Mouse (Mus musculus) cortical plate, adult 2 months (tissue): ENCODE measurements around the gene Uba1. TPM values are rescaled to one million over a fixed set of nuclear protein-coding genes. Genes with fewer than 3 reads are reported as not detected.
A peak's percentile ranks its signal among the peaks of the same experiment; 100 is the strongest.

Experiments used
- H3K27ac ChIP-seq: fragments of 200-500 bp; 2 replicates; pipeline ENCODE4 v1.5.1; 2012; ENCODE audit warnings: low read length, control low read depth, inconsistent platforms; ENCODE audit not compliant: insufficient read depth
- H3K4me1 ChIP-seq: fragments of 200-500 bp; 2 replicates; pipeline ENCODE4 v1.6.1; 2011; ENCODE audit warnings: low read length; ENCODE audit not compliant: control insufficient read depth, insufficient read depth
- H3K4me3 ChIP-seq: fragments of 200-500 bp; 2 replicates; pipeline ENCODE4 v1.5.1; 2011; ENCODE audit warnings: mild to moderate bottlenecking, low read length, control low read depth; ENCODE audit not compliant: insufficient read depth
- CTCF ChIP-seq: fragments of 200-500 bp; IDR thresholded peaks from 2 replicates; pipeline ENCODE4 v1.5.1; 2011; ENCODE audit warnings: mild to moderate bottlenecking, control low read depth, low read length; ENCODE audit not compliant: insufficient read depth; ENCODE audit errors: extremely low read depth
- POLR2A ChIP-seq: fragments of 200-500 bp; IDR thresholded peaks from 2 replicates; pipeline ENCODE4 v1.6.1; 2011; ENCODE audit warnings: mild to moderate bottlenecking, low read length, control low read depth; ENCODE audit not compliant: insufficient read depth; ENCODE audit errors: extremely low read depth
- polyA plus RNA-seq: library from polyadenylated mRNA; depleted of rRNA; stranded (reverse); fragments of >200 nt; gene quantifications from 2 replicates; pipeline ENCODE4 v1.2.3, GENCODE M21; 2012

Uba1 gene
- polyA plus RNA-seq, 1 experiment: 254 TPM

DNA sequence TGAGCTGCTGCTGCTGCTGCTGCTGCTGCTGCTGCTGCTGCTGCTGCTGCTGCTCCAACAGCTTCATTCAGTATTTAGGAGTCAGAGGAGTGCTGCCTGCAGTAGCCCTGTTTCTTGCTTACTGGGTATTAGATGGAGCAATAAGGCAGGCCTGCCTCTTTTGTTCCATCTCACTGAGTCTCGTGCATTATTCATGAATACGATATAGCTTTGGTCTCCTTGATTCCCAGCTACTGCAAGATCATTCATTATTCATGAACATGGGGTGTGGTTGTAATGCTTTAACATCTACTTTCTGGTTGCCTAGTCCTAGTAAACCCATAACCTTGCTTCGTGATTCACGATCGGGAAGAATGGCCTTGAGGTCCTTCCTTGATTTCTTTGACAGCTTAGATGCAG is 4.2 kb downstream of the Uba1 start:
- Histone ChIP-seq H3K4me1 (no peaks in the 10 kb centered on the region; the same call in 1 of the 2 replicates), H3K4me3 (peak overlapping the region; percentile 91; the same call in 1 of the 2 replicates), H3K27ac (peak overlapping the region; percentile 50; the same call in 1 of the 2 replicates)
- no peak for TF ChIP-seq POLR2A
- no peak for TF ChIP-seq CTCF

DNA sequence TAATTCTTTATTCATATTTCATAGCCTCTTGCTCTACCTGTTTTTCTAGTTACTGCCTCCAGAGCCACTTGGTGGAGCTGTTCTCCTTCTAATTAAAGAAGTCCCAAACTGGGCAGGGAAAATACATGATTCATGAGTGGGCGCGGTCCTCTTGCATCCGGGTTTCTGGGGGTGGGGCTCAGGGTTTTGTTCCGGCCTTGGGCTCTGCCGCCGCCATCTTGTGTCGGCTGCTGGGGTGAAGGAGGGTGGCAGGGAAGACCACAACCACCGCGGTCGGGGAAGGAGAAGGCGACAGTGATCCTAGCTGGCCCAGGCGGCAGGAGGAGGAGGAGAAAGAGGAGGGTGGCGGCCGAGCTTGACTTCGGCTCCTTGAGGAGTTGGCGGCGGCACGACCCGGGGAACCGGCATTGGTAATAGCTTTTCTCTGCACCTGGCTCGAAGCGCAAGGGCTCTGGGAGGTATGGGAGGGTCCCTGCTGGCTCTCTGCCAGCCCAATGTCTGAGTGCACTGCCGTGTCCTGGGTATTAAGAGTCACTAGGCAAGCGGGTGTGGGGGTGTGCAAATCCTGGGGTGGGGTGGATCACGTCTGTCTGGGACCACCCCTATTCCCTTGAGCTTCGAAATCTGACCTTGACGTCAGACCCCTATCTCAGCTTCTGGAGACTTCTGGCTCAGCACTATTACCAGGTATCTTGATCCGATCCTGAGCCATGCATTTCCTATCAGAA is 4.8 kb downstream of the Uba1 start:
- Histone ChIP-seq H3K4me3 (peak overlapping the region; percentile 91), H3K4me1 (no peaks in the 10 kb centered on the region; the same call in 1 of the 2 replicates), H3K27ac (peak overlapping the region; percentile 83)
- peak; percentile 22; the same call in 1 of the 2 replicates for TF ChIP-seq CTCF
- TF ChIP-seq POLR2A: peak; percentile 51; the same call in 1 of the 2 replicates

DNA sequence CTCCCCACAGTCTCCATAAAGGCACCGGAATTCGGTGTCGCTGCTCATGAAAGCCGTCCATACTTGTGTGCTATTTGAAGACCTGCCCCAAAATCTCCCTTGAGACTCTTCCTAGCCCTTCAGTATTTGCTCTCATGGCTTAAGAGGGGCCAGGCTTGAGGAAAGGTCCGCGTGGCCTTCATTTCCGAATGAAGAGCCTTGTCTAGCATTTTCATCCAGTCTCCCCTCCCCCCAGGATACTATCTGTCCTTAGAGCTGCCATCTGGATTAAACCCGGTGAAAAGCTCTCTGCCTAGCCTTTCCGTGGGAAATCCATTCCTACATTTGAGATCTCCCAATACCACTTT is 5.3 kb downstream of the Uba1 start:
- peak overlapping the region; percentile 19 for H3K27ac ChIP-seq
- no peak for TF ChIP-seq CTCF
- TF ChIP-seq POLR2A: no peak
- H3K4me1 ChIP-seq: no peaks in the 10 kb centered on the region; the same call in 1 of the 2 replicates
- H3K4me3 ChIP-seq: peak overlapping the region; percentile 91

DNA sequence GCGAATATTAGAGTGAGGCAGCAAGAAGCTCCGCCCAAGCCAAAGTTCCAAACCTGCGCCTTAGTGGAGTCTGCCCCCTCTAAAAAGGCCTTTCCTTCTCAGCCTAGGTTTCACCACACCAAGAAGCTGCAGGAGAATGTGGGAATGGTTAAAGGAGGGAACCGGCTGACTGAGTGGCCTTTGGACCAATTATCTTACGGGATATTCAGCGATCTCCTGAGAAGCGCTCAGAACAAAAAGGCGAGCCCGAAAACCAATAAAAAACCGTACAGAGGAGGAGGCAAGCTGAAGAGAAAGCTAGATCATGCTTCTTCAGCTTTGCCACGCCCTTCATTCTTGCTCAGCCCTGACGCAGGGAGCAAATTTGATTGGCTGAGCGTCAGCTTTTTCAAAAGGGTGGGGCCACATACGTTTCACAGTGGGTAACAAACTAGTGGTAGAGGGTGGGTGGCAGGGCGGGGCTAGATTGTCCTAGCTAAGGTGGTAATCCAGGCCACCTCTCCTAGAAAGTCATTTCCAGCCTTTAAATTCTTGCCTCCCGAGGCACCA is 29.5 kb downstream of the Uba1 start, which contains the start of gene Cdk16:
TSS of gene Cdk16 (plus strand) at position 436 of the 549 bp plus-strand sequence.
- H3K27ac ChIP-seq: peak within 1 kb of the TSS; percentile 97
- H3K4me3 ChIP-seq: peak within 1 kb of the TSS; percentile 72
- H3K4me1 ChIP-seq: no peaks in the 10 kb centered on the region; the same call in 1 of the 2 replicates
- TF ChIP-seq POLR2A (peak; percentile 33; the same call in 1 of the 2 replicates), CTCF (no peak)

DNA sequence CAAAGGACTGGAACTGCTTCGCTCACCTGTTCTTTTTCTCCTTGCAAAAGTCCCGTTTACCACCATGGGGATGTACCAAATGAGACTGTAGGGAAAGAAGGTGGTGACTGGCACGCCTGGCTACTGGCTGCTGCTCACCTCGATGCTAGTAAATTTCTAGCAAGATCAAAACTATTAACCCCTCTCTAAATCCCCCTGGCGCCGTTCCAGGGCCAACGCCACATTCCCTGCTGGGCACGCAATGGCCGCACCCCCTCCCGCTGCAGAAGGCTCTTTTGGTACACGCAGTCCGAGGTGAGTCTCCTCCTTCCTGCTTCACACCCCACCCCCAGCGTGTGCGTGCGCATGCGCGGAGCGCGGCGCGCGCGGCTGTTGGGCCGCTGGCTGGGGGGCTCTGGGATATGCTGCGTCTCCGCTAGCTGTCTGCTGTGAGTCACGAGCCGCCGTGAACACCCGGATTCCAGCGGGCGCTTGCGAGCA is 30.0 kb downstream of the Uba1 start:
- Histone ChIP-seq H3K27ac (peak overlapping the region; percentile 97), H3K4me3 (peak overlapping the region; percentile 72), H3K4me1 (no peaks in the 10 kb centered on the region; the same call in 1 of the 2 replicates)
- TF ChIP-seq POLR2A (peak; percentile 66; the same call in 1 of the 2 replicates), CTCF (no peak)

DNA sequence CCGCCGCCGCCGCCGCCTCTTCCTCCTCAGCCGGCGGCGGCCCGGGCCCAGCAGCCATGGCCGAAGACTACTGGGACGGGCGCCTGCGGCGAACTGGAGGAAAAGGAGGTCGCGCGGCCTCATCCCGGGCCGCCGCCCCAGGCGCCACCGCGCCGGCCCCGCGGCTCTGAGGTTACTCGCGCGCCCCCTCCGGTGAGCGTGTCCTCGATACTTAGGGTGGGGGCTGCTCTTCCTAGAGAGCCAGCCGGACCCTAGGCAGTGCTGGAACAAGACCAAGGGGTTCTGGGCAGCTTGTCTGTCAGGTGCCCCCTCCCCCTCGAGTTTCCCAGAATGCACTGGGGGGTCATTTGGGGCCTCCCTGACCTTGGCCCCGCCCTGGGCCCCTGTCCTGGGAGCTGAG is 30.5 kb downstream of the Uba1 start:
- Histone ChIP-seq H3K4me1 (no peaks in the 10 kb centered on the region; the same call in 1 of the 2 replicates), H3K27ac (peak overlapping the region; percentile 94), H3K4me3 (peak overlapping the region; percentile 72)
- TF ChIP-seq POLR2A (no peak), CTCF (no peak)

DNA sequence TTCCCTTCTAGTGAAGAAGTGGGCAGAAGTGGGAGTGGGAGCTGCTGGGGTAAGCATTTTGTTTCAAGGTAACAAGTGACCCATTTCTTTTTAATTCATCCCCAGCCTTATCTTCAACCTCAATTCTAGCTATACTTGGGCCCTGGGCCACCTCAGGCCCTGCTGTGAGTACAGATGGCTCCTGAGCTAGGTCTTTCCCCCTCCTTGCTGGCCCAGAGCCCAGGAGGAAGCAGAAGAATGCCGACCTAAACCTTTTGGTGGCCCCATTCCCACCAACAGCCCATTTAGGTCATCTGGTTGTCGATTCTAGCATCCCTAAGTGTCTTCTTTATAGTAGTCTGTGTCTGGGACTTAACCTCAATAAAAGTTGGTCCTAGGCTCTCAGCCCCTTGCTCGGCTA is 33.4 kb downstream of the Uba1 start:
- H3K4me3 ChIP-seq: no peak overlapping the region
- H3K4me1 ChIP-seq: no peaks in the 10 kb centered on the region; the same call in 1 of the 2 replicates
- H3K27ac ChIP-seq: no peak overlapping the region
- TF ChIP-seq POLR2A (no peak), CTCF (no peak)

DNA sequence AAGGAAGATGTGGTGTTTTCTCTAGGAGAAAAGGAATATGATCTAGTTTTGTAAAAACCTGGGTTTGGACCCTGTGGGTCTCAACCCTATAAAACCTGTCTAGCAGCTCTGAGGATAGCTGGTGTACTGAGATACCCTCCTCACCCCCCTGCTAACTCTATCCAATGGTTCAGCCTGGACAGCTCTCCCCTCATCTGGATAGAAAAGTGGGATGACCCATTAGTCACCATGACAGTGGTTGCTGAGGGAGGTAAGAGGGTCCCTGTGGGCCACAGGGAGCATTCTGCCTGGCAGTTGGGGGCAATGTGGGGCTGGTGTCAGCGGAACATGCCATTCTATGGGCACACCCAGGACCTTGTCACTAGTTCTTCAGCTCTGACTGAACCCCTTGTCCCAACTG is 34.5 kb downstream of the Uba1 start:
- Histone ChIP-seq H3K4me1 (no peaks in the 10 kb centered on the region; the same call in 1 of the 2 replicates), H3K4me3 (no peak overlapping the region), H3K27ac (no peak overlapping the region)
- no peak for TF ChIP-seq POLR2A
- no peak for TF ChIP-seq CTCF

DNA sequence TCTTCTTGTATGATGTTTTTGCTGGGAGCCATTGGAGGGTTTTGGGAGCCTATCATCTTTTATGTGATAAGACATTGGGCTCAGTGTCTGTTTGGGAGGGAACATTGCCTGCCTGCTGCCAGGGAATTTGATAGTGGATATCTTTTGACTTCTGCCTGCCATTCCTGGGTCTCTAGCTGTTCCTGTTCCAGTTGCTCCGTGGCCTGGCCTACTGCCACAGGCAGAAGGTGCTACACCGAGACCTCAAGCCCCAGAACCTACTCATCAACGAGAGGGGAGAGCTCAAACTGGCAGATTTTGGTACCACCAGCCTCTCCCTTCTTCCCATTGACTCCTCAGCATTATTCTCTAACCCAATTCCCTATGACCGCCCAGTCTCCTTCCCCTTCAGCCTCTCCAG is 37.7 kb downstream of the Uba1 start:
- Histone ChIP-seq H3K27ac (no peak overlapping the region), H3K4me3 (no peak overlapping the region), H3K4me1 (no peaks in the 10 kb centered on the region; the same call in 1 of the 2 replicates)
- no peak for TF ChIP-seq POLR2A
- TF ChIP-seq CTCF: no peak
